Mouse (Mus musculus) E14TG2a.4 (cell line): Measurements from ENCODE around the gene Dars.

Experiments used
- CTCF ChIP-seq: conservative IDR thresholded peaks from 2 replicates; pipeline ENCODE4 v1.5.1; 2014; ENCODE audit warnings: low read length
- NANOG ChIP-seq: IDR thresholded peaks from 2 replicates; pipeline ENCODE4 v1.6.1; 2014; ENCODE audit warnings: borderline replicate concordance, low read length, mixed read lengths
- POU5F1 ChIP-seq: IDR thresholded peaks from 2 replicates; pipeline ENCODE4 v1.6.1; 2014; ENCODE audit warnings: low read length, borderline replicate concordance

DNA sequence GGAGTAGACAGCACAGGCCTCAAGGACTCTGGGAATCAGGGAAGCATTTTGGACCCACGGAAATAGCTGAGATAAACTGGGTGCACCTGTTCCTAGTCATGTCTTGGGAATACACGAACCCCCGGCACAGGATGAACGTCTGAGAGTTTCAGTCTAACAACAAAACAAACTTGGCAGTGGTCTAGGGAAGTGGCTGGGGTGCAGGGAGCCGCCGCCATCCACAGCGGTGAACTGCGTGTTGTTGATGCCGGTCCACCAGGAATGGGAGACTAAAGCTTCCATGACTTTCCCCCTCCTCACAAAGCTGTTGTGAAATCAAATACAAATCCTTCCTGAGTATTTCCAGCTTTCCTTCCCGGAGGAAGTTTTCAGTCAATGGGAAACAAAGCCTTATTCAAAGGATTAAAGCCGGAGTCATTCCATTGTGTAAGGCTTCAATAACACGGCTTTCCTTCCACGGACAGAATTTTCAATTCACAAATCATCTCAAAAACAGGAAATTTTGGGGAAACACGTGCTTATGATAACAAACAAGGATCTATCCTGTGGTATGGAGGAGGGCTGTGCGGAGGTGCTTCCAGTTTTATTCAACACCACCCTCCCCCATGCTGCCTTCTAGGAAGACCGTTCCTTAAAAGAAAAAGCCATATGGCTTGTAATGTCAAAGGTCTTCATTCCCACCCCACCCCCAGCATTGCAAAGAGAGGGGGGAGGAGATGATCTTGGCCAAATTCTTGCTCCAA lies 23.4 kb upstream of the Dars start:
- TF ChIP-seq CTCF (no peak), NANOG (no peak), POU5F1 (no peak)
